Mouse (Mus musculus) liver, embryonic 16.5 days (tissue): ENCODE results near the gene Tprgl. TPM values are rescaled to one million over a fixed set of nuclear protein-coding genes. Genes with fewer than 3 reads are reported as not detected.

Experiments used
- ATAC-seq: fragments of 200-750 bp; cut with Nextera tagmentation; 2 replicates; pipeline ENCODE4 v1.8.0; 2017; ENCODE audit warnings: low read depth, mild to moderate bottlenecking, moderate number of reproducible peaks, moderate library complexity
- H3K27ac ChIP-seq: fragments of 300-500 bp; sonication (generic); 2 replicates; pipeline ENCODE4 v1.5.1; 2014; ENCODE audit warnings: mild to moderate bottlenecking, low read length
- H3K27me3 ChIP-seq: fragments of 300-500 bp; sonication (generic); 2 replicates; pipeline ENCODE4 v1.6.1; 2014; ENCODE audit warnings: low read depth, low read length, mixed read lengths; ENCODE audit not compliant: control insufficient read depth, insufficient read depth
- H3K36me3 ChIP-seq: fragments of 300-500 bp; sonication (generic); 2 replicates; pipeline ENCODE4 v1.6.1; 2014; ENCODE audit warnings: mild to moderate bottlenecking; ENCODE audit not compliant: control insufficient read depth, insufficient read depth
- H3K4me1 ChIP-seq: fragments of 300-500 bp; sonication (generic); 2 replicates; pipeline ENCODE4 v1.6.1; 2014; ENCODE audit warnings: low read depth, low read length, mixed read lengths; ENCODE audit not compliant: control insufficient read depth
- H3K4me2 ChIP-seq: fragments of 300-500 bp; sonication (generic); 2 replicates; pipeline ENCODE4 v1.6.1; 2014; ENCODE audit warnings: low read depth, low read length, mixed read lengths
- H3K4me3 ChIP-seq: fragments of 300-500 bp; sonication (generic); 2 replicates; pipeline ENCODE4 v1.5.1; 2014; ENCODE audit warnings: low read depth, mild to moderate bottlenecking, low read length
- H3K9ac ChIP-seq: fragments of 300-500 bp; sonication (generic); 2 replicates; pipeline ENCODE4 v1.6.1; 2014; ENCODE audit warnings: low read depth, low read length
- H3K9me3 ChIP-seq: fragments of 300-500 bp; sonication (generic); replicated peaks from 2 replicates; pipeline ENCODE4 v1.6.1; 2016; ENCODE audit warnings: low read length; ENCODE audit not compliant: control insufficient read depth
- WGBS: fragments of 180-500 bp; shearing (Covaris S2); extraction: QIAGEN DNeasy Blood & Tissue Kit; methylation state at CpG from one replicate; pipeline ENCODE4 v1.1.7; 2014; ENCODE audit not compliant: insufficient replicate concordance; 5-methylcytosine and 5-hydroxymethylcytosine counted together
- polyA plus RNA-seq: library from polyadenylated mRNA; unstranded; fragments of >200 nt; fragmentation: Nextera tagmentation; extraction: Ambion mirVana; gene quantifications from 2 replicates; pipeline ENCODE4 v1.2.1, GENCODE M21; 2015

Gene Tprgl
- polyA plus RNA-seq, result 128 and 131 TPM in 2 replicates

DNA sequence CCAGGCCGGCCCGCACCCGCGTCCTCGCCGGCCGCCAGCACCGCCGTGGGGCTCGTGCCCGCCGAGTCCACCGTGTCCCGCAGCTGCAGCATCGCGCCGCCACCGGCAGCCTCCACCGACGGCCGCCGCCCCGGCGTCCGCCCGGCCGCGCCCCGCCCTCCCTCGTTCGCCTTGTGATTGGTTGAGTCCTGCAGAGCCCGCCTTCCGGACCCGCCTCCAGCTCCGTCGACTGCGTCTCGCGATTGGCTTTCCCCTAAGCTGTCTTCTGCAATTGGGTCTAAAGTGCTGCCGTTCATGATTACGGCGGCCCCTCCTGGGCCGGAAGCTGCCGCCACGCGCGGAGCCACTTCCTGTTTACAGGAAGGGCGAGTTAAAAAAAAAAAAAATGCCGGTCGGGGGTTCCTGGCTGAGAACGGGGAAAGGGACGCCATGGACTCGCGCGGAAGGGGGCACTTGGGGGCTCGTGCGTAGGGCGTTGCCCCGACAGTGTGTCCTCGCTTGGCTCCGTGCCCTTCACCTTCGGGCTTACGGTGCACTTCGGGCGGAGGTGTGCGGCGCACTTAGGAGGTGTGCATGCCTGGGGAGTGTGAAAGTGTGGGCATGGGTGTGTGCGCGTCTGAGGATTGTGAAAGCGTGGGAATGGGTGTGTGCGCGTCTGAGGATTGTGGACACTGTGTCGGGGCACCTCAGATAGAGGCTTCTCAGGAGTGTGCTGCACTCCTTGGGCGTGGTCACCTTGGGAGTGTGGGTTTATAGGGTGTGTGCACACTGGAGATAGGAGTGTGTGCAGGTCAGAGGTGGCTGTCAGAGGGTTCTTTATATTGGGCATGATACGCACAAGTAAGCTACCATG lies at the start of gene Tprgl:
Gene Tprgl, minus strand, starts transcription at position 129 of the 853 bp plus-strand sequence.
- Histone ChIP-seq H3K4me1 (peaks cover 34% of the 10 kb centered on the region), H3K9me3 (no peaks in the 10 kb centered on the region), H3K4me2 (peak within 1 kb of the TSS; percentile 88), H3K27me3 (no peaks in the 10 kb centered on the region), H3K4me3 (peak within 1 kb of the TSS; percentile 90), H3K9ac (peak within 1 kb of the TSS; percentile 93), H3K27ac (peak within 1 kb of the TSS; percentile 100), H3K36me3 (peaks cover 31% of the 10 kb centered on the region)
- WGBS, result under 1% methylated on average over 75 of the region's 75 CpGs
- peak; percentile 89 for ATAC-seq

DNA sequence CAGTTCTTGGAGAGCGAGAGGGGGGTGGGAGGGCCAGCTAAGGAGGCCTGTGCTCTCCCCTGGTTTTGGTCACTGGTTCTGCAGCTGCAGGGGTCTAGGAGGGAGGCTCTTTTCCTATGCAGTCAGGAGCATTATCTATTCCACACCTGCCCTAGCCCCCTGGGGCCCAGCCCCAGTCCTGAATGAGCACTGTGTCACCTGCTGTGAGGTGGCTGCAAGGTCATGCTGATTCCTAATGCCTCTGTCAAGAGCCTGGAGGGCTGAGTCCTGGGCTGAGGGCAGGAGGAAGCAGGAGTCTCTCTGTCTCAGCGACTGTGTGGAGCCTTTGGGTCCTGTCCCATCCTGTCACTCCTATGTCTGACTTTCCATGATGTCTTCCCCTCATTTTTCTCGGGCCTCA lies 49.4 kb upstream of the Tprgl start:
- Histone ChIP-seq H3K27ac (no peak overlapping the region), H3K4me1 (peaks cover 3% of the 10 kb centered on the region), H3K36me3 (no peaks in the 10 kb centered on the region), H3K9me3 (no peaks in the 10 kb centered on the region), H3K27me3 (no peaks in the 10 kb centered on the region), H3K4me3 (no peak overlapping the region), H3K9ac (no peak overlapping the region), H3K4me2 (no peak overlapping the region)
- no peak for ATAC-seq
- 19% methylated on average over 3 of the region's 3 CpGs for WGBS

DNA sequence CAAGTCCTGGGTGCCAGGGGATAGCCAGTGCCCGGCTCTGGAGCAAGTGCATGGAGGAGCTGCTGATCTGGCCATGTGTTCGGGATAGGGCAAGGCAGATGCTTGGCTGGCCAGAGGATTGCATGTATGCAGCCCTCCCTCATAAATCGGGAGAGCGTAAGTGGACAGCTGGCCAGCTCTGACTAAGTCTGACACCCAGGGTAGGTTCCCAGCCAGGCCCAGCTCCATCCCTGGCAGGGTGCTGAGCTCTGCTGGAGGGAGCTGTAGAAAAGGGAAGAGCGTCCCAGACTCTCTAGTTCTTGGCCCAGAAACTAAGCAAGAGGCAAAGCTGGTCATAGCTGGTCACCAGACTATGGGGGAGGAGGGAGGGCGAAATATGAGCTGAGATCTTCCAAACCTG lies 48.6 kb upstream of the Tprgl start:
- no peak overlapping the region for H3K4me2 ChIP-seq
- no peaks in the 10 kb centered on the region for H3K9me3 ChIP-seq
- no peak overlapping the region for H3K27ac ChIP-seq
- no peaks in the 10 kb centered on the region for H3K36me3 ChIP-seq
- no peak overlapping the region for H3K4me3 ChIP-seq
- no peaks in the 10 kb centered on the region; the same call in none of the 2 replicates for H3K4me1 ChIP-seq
- H3K27me3 ChIP-seq, result no peaks in the 10 kb centered on the region
- WGBS, result 52% methylated on average over 6 of the region's 6 CpGs
- no peak for ATAC-seq
- no peak overlapping the region for H3K9ac ChIP-seq

DNA sequence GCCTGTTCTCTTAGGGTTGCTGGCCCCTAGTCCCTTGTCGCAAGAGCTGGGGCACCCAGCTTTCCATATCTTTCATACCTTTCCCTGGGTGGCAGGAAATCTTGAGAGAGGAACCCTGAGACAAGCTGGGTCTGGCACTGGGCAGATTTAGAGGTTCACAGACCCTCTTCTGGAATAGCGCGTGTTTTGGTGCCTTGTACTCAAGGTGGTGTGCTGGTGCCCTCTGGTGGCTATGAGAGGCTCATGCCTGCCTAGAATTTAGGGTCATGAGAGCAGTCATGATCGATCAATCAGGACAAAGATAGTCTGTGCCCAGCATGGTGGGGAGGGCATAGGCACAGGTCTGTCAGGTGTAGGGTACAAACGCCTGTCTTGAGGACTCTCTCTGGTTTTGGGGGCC lies 46.8 kb upstream of the Tprgl start:
- no peaks in the 10 kb centered on the region for H3K9me3 ChIP-seq
- no peaks in the 10 kb centered on the region for H3K4me1 ChIP-seq
- ATAC-seq, result no peak
- WGBS, result 11% methylated on average over 5 of the region's 5 CpGs
- no peak overlapping the region for H3K9ac ChIP-seq
- H3K27ac ChIP-seq, result no peak overlapping the region
- no peak overlapping the region for H3K4me2 ChIP-seq
- no peaks in the 10 kb centered on the region for H3K27me3 ChIP-seq
- H3K4me3 ChIP-seq, result no peak overlapping the region
- no peaks in the 10 kb centered on the region for H3K36me3 ChIP-seq

DNA sequence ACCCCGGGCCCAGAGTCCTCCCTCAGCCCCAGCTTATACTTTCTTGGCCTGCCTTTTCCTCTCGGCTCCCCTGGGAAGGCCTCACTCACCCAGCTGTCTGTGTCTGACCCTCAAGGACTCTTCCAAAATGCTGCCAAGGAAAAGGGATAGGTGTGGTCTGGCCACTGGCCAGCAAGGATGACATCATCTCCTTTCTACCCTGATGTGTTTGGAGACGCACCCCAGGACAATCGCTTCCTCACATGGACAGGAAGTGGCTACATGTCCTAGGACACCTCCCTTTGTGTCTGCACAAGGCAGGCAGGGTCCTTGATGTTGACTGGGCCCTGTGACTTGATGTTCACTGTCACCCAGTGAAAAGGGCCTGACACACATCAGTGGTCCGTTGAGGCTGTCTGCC lies 44.9 kb upstream of the Tprgl start:
- Histone ChIP-seq H3K27ac (no peak overlapping the region), H3K27me3 (no peaks in the 10 kb centered on the region), H3K9me3 (no peaks in the 10 kb centered on the region), H3K4me1 (no peaks in the 10 kb centered on the region), H3K4me2 (no peak overlapping the region), H3K9ac (no peak overlapping the region), H3K36me3 (no peaks in the 10 kb centered on the region), H3K4me3 (no peak overlapping the region)
- ATAC-seq, result no peak
- WGBS, result 56% methylated on average over 5 of the region's 5 CpGs

DNA sequence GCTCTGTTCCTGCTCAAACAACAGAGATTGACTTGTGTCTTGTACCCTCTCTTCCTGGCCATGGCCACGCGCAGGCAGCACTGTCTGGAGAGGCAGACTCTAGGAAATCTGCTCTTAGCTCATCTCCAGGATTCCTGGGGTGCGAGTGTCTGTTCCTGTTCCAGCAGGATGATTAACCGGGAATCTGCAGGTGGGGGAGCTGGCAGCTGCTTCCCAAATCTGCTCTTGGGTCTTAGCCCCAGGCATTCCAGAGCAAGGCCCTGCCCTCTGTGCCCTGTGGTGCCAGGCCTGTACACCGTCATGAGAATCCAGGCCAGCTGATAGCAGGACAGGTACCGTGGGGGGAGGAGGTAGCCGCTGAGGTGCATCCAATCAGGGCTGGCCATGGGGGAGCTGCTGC lies 44.1 kb upstream of the Tprgl start:
- no peak overlapping the region for H3K4me3 ChIP-seq
- H3K27me3 ChIP-seq, result no peaks in the 10 kb centered on the region
- no peak for ATAC-seq
- H3K36me3 ChIP-seq, result no peaks in the 10 kb centered on the region
- 65% methylated on average over 7 of the region's 7 CpGs for WGBS
- no peaks in the 10 kb centered on the region for H3K9me3 ChIP-seq
- no peaks in the 10 kb centered on the region for H3K4me1 ChIP-seq
- no peak overlapping the region for H3K9ac ChIP-seq
- no peak overlapping the region for H3K4me2 ChIP-seq
- no peak overlapping the region for H3K27ac ChIP-seq

DNA sequence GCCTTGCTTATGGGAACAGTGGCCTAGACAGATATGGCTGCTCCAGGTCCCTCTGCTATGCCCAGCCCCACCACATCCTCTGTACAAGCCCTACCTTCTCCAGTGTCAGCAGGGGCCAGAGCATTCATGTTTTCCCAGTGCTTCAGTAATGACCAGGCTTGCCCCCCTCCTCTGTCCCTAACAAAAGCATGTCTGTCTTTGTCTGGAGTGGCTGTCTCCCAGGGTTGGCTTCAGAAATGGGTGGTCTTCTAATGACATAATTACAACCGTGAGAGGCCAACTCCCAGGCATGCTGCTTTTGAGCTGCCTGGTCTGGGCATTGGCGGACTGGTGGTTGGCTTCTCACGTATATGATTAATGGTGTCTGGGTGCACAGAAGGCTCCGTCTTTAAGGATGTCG lies 41.0 kb upstream of the Tprgl start:
- H3K4me1 ChIP-seq, result no peaks in the 10 kb centered on the region
- H3K36me3 ChIP-seq, result no peaks in the 10 kb centered on the region
- no peak overlapping the region for H3K9ac ChIP-seq
- no peak overlapping the region for H3K4me3 ChIP-seq
- H3K27ac ChIP-seq, result no peak overlapping the region
- H3K27me3 ChIP-seq, result no peaks in the 10 kb centered on the region
- H3K4me2 ChIP-seq, result no peak overlapping the region
- WGBS, result 69% methylated on average over 5 of the region's 5 CpGs
- no peak for ATAC-seq
- H3K9me3 ChIP-seq, result no peaks in the 10 kb centered on the region

DNA sequence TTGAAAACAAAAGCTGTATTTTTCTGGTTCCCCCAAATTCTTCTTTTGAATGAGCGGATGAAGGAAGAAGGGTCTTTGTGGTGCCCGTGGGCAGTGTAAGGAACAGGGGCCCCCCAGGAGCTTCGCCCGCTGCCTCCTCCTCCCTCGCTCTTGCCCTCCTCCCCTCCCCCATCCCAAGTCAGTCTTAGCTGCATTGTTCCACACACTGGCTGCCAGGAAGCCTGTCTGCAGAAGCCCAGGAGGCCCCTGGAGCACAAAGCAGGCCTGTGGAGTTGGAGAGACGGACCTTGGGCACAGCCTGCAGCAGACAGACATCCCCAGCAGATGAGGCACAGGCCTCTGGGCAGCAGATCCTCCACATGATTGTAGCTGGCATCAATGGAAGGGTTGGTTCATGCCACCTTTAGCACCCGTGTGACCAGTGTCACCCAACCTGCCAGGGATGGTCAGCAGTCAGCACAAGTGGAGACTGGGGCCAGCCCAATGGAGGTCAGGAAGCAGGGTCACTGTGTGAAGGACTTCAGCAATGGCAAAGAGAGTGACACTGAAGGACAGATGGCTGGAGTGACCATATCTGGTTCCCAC lies 38.0 kb upstream of the Tprgl start:
- Histone ChIP-seq H3K27me3 (no peaks in the 10 kb centered on the region), H3K36me3 (no peaks in the 10 kb centered on the region), H3K4me1 (no peaks in the 10 kb centered on the region), H3K4me3 (no peak overlapping the region), H3K9me3 (no peaks in the 10 kb centered on the region), H3K4me2 (no peak overlapping the region), H3K27ac (no peak overlapping the region), H3K9ac (no peak overlapping the region)
- 43% methylated on average over 7 of the region's 7 CpGs for WGBS
- no peak for ATAC-seq

DNA sequence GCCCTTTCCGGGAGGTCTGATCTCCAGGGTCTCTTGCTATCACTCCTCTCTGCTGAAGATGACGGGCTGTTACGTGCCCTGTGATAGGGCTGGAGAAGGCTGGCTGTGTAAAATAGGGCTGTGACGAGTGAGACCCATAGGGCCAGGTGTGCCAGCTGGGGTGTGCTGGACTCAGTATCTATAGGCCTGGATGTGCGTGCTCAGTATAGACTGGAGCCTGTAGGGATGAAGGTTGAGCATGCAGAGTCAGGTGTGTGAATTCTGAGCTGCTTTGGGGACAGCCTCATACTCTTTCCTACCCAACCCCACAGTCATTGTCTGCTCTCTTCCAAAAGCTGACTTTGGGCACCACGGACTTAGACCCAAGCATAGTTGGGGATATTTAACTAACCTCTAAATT lies 37.5 kb upstream of the Tprgl start:
- H3K36me3 ChIP-seq, result no peaks in the 10 kb centered on the region
- H3K4me2 ChIP-seq, result no peak overlapping the region
- H3K27me3 ChIP-seq, result no peaks in the 10 kb centered on the region
- no peaks in the 10 kb centered on the region for H3K9me3 ChIP-seq
- H3K27ac ChIP-seq, result no peak overlapping the region
- H3K4me3 ChIP-seq, result no peak overlapping the region
- 61% methylated on average over 6 of the region's 6 CpGs for WGBS
- ATAC-seq, result no peak
- H3K9ac ChIP-seq, result no peak overlapping the region
- H3K4me1 ChIP-seq, result no peaks in the 10 kb centered on the region
